Mouse (Mus musculus) liver, postnatal 0 days (tissue): ENCODE measurements around the gene Ap2b1. TPM values are rescaled to one million over a fixed set of nuclear protein-coding genes. Genes with fewer than 3 reads are reported as not detected.

Source experiments
- ATAC-seq: fragments of 200-750 bp; cut with Nextera tagmentation; 2 replicates; pipeline ENCODE4 v1.8.0; 2017; ENCODE audit warnings: mild to moderate bottlenecking, moderate library complexity
- DNase-seq: peaks from one replicate; pipeline ENCODE4 v3.0.0-alpha.2; 2016
- H3K27ac ChIP-seq: fragments of 300-500 bp; sonication (generic); 2 replicates; pipeline ENCODE4 v1.5.1; 2014; ENCODE audit warnings: antibody characterized with exemption, moderate library complexity, mild to moderate bottlenecking, low read depth
- H3K27me3 ChIP-seq: fragments of 300-500 bp; sonication (generic); 2 replicates; pipeline ENCODE4 v1.6.1; 2014; ENCODE audit warnings: low read length, control low read depth, mixed read lengths; ENCODE audit not compliant: insufficient read depth
- H3K36me3 ChIP-seq: fragments of 300-500 bp; sonication (generic); replicated peaks from 2 replicates; pipeline ENCODE4 v1.6.1; 2014; ENCODE audit warnings: mild to moderate bottlenecking, control low read depth, low read length, moderate library complexity, mixed read lengths; ENCODE audit not compliant: insufficient read depth
- H3K4me1 ChIP-seq: fragments of 300-500 bp; sonication (generic); 2 replicates; pipeline ENCODE4 v1.6.1; 2014; ENCODE audit warnings: antibody characterized with exemption, mild to moderate bottlenecking, control low read depth; ENCODE audit not compliant: insufficient read depth
- H3K4me2 ChIP-seq: fragments of 300-500 bp; sonication (generic); 2 replicates; pipeline ENCODE4 v1.6.1; 2014; ENCODE audit warnings: low read depth, mild to moderate bottlenecking, low read length, moderate library complexity, mixed read lengths
- H3K4me3 ChIP-seq: fragments of 300-500 bp; sonication (generic); 2 replicates; pipeline ENCODE4 v1.5.1; 2014; ENCODE audit warnings: low read depth, low read length
- H3K9ac ChIP-seq: fragments of 300-500 bp; sonication (generic); replicated peaks from 2 replicates; pipeline ENCODE4 v1.6.1; 2014; ENCODE audit warnings: mild to moderate bottlenecking, moderate library complexity
- H3K9me3 ChIP-seq: fragments of 300-500 bp; sonication (generic); 2 replicates; pipeline ENCODE4 v1.6.1; 2016; ENCODE audit warnings: mild to moderate bottlenecking, control low read depth, low read length, mixed read lengths
- CTCF ChIP-seq: sonication (generic); IDR thresholded peaks from 2 replicates; pipeline ENCODE4 v1.5.1; 2016; ENCODE audit warnings: antibody characterized with exemption, low read depth
- EP300 ChIP-seq: IDR thresholded peaks from 2 replicates; pipeline ENCODE4 v1.6.1; 2016; ENCODE audit warnings: antibody characterized with exemption, low read depth, mild to moderate bottlenecking
- WGBS: fragments of 180-500 bp; shearing (Covaris S2); extraction: QIAGEN DNeasy Blood & Tissue Kit; methylation state at CpG from one replicate; pipeline ENCODE4 v1.1.7; 2014; ENCODE audit not compliant: insufficient replicate concordance; 5-methylcytosine and 5-hydroxymethylcytosine counted together
- polyA plus RNA-seq: library from polyadenylated mRNA; unstranded; fragments of >200 nt; fragmentation: Nextera tagmentation; extraction: Ambion mirVana; gene quantifications from 2 replicates; pipeline ENCODE4 v1.2.1, GENCODE M21; 2015

Ap2b1 gene
- polyA plus RNA-seq, 1 experiment from 2014 or later, result 8.3 TPM

DNA sequence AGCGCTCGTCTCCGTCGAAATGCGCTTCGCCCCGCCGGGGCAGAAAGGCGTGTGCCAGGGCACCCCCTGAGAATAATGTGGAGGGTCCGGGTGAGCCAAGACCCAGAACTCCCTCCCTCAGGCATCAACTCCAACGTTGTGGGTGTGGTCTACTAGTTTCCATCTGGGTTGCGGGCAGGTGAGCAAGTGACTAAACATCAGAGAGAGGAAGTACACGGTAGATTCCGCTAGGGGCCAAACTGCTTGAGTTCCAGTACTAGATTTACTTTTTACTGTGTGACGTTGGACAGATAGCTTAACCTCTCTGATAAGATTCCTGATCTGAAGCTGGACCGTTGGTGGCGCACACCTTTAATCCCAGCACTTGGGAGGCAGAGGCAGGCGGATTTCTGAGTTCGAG is 146.2 kb downstream of the Ap2b1 start:
- Histone ChIP-seq H3K4me2 (peak overlapping the region; percentile 65), H3K27me3 (peaks cover 47% of the 10 kb centered on the region), H3K4me1 (peaks cover 18% of the 10 kb centered on the region), H3K9ac (no peak overlapping the region), H3K9me3 (no peaks in the 10 kb centered on the region), H3K36me3 (no peaks in the 10 kb centered on the region), H3K27ac (no peak overlapping the region), H3K4me3 (peak overlapping the region; percentile 37)
- DNase-seq, result no peak
- 20% methylated on average over 19 of the region's 19 CpGs for WGBS
- no peak for ATAC-seq
- TF ChIP-seq CTCF (no peak), EP300 (no peak)

DNA sequence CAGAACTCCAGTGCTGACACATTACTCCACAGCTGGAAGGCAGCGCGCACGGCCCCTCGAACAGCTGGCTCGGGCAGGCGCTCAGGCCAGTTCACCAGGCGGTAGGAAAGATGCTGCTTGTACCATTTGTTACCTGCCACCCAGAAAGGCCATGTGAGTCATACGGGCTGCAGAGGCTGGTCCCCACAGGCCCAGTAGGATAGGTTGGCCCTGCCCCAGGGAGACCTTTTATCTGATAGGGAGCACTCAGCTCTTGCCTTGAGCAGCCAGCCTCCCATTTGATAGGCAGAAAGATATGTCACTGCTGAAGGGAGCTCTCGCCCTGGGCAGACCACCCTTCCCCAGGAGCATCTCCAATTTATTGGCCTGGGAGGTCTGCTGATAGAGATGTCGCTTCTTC is 148.8 kb downstream of the Ap2b1 start:
- DNase-seq (no peak), ATAC-seq (no peak)
- H3K4me2 ChIP-seq, result no peak overlapping the region
- H3K36me3 ChIP-seq, result no peaks in the 10 kb centered on the region
- peaks cover 29% of the 10 kb centered on the region for H3K27me3 ChIP-seq
- H3K9ac ChIP-seq, result no peak overlapping the region
- no peak overlapping the region for H3K4me3 ChIP-seq
- peaks cover 18% of the 10 kb centered on the region for H3K4me1 ChIP-seq
- H3K9me3 ChIP-seq, result no peaks in the 10 kb centered on the region
- WGBS, result 75% methylated on average over 10 of the region's 10 CpGs
- no peak for TF ChIP-seq EP300
- no peak for TF ChIP-seq CTCF
- no peak overlapping the region for H3K27ac ChIP-seq

DNA sequence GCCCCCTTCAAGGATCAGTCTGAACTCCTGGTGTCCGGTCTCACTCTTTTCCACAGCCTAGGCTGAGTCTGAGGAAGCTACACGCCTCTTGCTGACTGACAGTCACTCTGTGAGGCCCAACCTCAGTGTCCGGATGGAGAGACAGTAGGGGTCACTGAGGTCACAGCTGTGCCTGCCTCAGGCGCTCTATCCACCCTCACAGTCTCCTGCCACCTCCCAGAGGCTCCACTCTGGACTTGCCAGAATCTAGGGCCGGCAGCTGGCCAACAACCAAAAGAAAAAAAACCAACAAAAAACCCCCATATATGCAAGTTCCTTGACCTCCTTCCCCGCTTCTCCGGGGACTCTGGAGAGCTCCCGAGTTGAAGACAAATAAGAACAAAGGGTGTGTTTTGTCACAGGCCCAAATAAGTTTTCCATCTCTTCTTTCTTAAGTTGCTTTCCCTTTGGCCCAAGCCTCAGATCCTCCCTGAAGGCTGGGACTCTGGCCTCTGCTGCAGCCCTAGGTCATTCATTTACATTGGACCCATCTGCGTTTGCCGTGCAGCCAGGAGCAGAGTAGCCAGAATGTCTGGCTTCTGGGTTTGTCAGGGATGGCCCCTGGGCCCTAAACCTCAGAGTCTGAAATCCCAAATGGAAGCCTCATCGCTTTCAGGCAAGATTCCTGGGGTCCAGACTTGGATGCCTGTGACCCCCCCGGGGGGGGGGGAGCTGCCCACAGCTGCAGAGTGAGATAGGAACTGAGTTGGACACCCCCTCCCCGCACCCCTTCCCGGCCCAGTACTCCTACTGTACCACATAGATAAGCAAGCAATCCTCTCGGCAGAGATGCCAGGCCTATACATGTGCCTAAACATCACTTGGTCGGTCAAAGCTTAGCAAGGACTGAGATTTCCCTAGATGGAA is 149.4 kb downstream of the Ap2b1 start:
- Histone ChIP-seq H3K4me3 (no peak overlapping the region), H3K27me3 (peaks cover 23% of the 10 kb centered on the region), H3K9ac (no peak overlapping the region), H3K9me3 (no peaks in the 10 kb centered on the region), H3K27ac (no peak overlapping the region), H3K4me2 (no peak overlapping the region), H3K4me1 (peaks cover 18% of the 10 kb centered on the region), H3K36me3 (no peaks in the 10 kb centered on the region)
- ATAC-seq (peak; percentile 27; the same call in 1 of the 2 replicates), DNase-seq (no peak)
- TF ChIP-seq CTCF (no peak), EP300 (no peak)
- WGBS, result 51% methylated on average over 16 of the region's 16 CpGs

DNA sequence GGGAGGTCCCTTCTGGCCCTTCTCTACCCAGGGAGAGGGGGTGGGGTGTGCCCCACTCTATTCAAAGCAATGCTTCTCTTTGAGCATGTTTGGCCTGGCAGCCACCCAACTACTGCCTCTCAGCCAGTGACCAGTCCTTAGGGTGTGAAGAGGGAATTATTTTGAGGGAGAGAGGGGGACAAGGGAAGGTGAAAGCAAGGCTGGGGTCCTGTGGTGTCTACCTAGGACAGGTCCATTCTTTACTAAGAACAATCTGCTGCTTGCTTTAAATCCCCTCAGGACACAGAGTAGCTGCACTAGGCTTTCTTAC is 150.1 kb downstream of the Ap2b1 start:
- TF ChIP-seq EP300, result no peak
- no peak for TF ChIP-seq CTCF
- H3K36me3 ChIP-seq, result no peaks in the 10 kb centered on the region
- H3K9me3 ChIP-seq, result no peaks in the 10 kb centered on the region
- no peak overlapping the region for H3K4me2 ChIP-seq
- DNase-seq (no peak), ATAC-seq (no peak)
- H3K27ac ChIP-seq, result no peak overlapping the region
- peaks cover 17% of the 10 kb centered on the region for H3K27me3 ChIP-seq
- no peak overlapping the region for H3K9ac ChIP-seq
- H3K4me3 ChIP-seq, result no peak overlapping the region
- peaks cover 15% of the 10 kb centered on the region for H3K4me1 ChIP-seq

DNA sequence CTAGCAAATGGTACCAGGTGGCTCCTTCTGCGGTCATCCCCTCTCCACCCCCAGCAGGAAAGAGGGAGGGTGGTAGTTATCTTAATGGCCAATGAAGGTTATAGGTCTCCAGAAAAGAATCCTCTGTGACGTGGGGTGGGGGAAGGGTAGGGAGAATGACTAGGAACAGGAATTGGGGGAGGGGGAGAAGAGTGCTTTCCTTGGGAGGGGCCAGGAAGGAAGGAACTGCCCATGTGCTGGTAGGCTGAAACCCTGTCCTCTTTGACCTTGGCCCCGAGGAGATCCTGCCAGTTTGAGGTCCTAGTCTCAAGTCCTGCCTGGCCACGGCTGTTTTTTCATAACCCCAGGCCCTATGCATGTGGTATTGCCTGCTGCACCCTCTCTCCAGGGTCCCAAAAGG is 150.5 kb downstream of the Ap2b1 start:
- Histone ChIP-seq H3K9ac (no peak overlapping the region), H3K27me3 (peaks cover 12% of the 10 kb centered on the region; the same call in 1 of the 2 replicates), H3K36me3 (no peaks in the 10 kb centered on the region), H3K9me3 (no peaks in the 10 kb centered on the region), H3K27ac (no peak overlapping the region), H3K4me2 (no peak overlapping the region), H3K4me3 (no peak overlapping the region), H3K4me1 (peaks cover 15% of the 10 kb centered on the region)
- TF ChIP-seq CTCF, result no peak
- TF ChIP-seq EP300, result no peak
- DNase-seq (no peak), ATAC-seq (no peak)
- 41% methylated on average over 4 of the region's 4 CpGs for WGBS

DNA sequence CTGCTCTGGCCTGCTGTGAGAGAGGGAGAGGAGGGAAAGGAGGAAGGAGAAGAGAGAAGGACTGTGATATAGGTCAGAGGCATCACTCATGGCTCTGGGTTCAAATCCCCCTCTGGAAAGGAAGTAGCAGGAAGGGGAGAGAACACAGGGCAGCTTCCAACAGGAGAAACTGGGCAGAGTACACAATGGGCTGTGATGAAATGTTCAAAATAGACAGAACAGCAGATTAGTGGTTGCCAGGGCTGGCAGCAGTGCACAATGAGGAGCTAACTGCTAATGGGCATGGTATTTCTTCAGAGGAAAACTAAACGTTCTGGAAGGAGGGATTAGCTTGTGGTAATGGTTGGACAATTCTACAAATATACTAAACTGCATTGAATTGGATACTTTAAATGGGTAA is 151.7 kb downstream of the Ap2b1 start:
- no peak overlapping the region for H3K4me2 ChIP-seq
- no peaks in the 10 kb centered on the region for H3K27me3 ChIP-seq
- ATAC-seq, result no peak
- H3K9ac ChIP-seq, result no peak overlapping the region
- peaks cover 20% of the 10 kb centered on the region for H3K4me1 ChIP-seq
- TF ChIP-seq EP300, result no peak
- no peak for TF ChIP-seq CTCF
- no peaks in the 10 kb centered on the region for H3K9me3 ChIP-seq
- H3K36me3 ChIP-seq, result no peaks in the 10 kb centered on the region
- no peak overlapping the region for H3K27ac ChIP-seq
- WGBS, result 49% methylated on average over 1 of the region's 1 CpGs
- H3K4me3 ChIP-seq, result no peak overlapping the region
- DNase-seq, result no peak

DNA sequence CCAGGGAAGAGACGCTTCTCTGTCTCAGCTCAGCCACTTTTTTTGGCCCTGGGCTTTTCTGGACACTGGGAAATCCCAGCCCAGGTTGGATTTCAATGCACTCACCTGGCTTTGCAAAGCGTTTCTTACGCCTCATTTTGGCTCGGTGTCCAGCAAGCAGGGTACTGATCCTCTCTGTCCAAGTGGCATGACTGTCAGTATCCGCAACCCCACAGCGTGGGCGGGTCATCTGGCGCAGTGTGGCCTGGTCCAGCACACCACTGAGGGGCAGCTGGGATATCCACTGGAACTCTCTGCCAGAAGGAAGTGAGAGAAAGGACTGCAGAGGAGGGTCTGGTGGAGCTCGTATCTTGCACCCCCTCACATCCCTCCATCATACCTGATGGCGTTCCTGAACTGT is 152.5 kb downstream of the Ap2b1 start:
- Histone ChIP-seq H3K9ac (no peak overlapping the region), H3K4me2 (no peak overlapping the region), H3K36me3 (no peaks in the 10 kb centered on the region), H3K4me3 (no peak overlapping the region), H3K4me1 (peaks cover 22% of the 10 kb centered on the region), H3K27me3 (no peaks in the 10 kb centered on the region), H3K27ac (no peak overlapping the region), H3K9me3 (no peaks in the 10 kb centered on the region)
- TF ChIP-seq EP300 (no peak), CTCF (no peak)
- ATAC-seq, result no peak
- WGBS, result 87% methylated on average over 10 of the region's 10 CpGs
- no peak for DNase-seq
